Mouse (Mus musculus) MEL (cell line): ENCODE measurements at regions not wholly inside any gene's neighbourhood (a gene's known extent, or its start where the extent isn't known, plus 50 kb on each side); places are given as distances from the start of the nearest gene placed in this dataset.

Experiments used
- CHD1 ChIP-seq: IDR thresholded peaks from 2 replicates; pipeline ENCODE4 v1.6.1; 2012; ENCODE audit warnings: low read depth, mild to moderate bottlenecking, inconsistent platforms, low read length, improper control_type of control experiment
- CTCF ChIP-seq, 3 experiments: IDR thresholded peaks in 2 of 3; conservative IDR thresholded peaks in 1 of 3; 2 replicates each; pipeline ENCODE4 v1.5.1; 2011 to 2012; ENCODE audit warnings: low read length in 3 of 3, low read depth in 2 of 3, mild to moderate bottlenecking in 2 of 3, improper control_type of control experiment in 1 of 3, inconsistent platforms in 1 of 3, mixed read lengths in 1 of 3, moderate library complexity in 1 of 3; ENCODE audit not compliant: control insufficient read depth in 1 of 3, insufficient read depth in 1 of 3, poor library complexity in 1 of 3, severe bottlenecking in 1 of 3
- MEF2A ChIP-seq: IDR thresholded peaks from 2 replicates; pipeline ENCODE4 v1.6.1; 2014; ENCODE audit warnings: low read depth, mild to moderate bottlenecking, inconsistent platforms, low read length, improper control_type of control experiment; ENCODE audit not compliant: poor library complexity, insufficient replicate concordance, severe bottlenecking; ENCODE audit errors: extremely low read depth
- POLR2A ChIP-seq, 2 experiments: IDR thresholded peaks; 2 replicates each; pipeline ENCODE4 v1.6.1; 2011 to 2012; ENCODE audit warnings: low read length in 2 of 2, mild to moderate bottlenecking in 2 of 2, control low read depth in 1 of 2, improper control_type of control experiment in 1 of 2, low read depth in 1 of 2, moderate library complexity in 1 of 2; ENCODE audit not compliant: control insufficient read depth in 1 of 2, insufficient read depth in 1 of 2, poor library complexity in 1 of 2
- USF1 ChIP-seq: IDR thresholded peaks from 2 replicates; pipeline ENCODE4 v1.6.1; 2014; ENCODE audit warnings: low read depth, mild to moderate bottlenecking, inconsistent platforms, low read length, improper control_type of control experiment, moderate library complexity
- USF2 ChIP-seq, 2 experiments: IDR thresholded peaks; 2 replicates each; pipeline ENCODE4 v1.6.1; 2011 to 2012; ENCODE audit warnings: improper control_type of control experiment in 2 of 2, low read length in 2 of 2, borderline replicate concordance in 1 of 2, inconsistent platforms in 1 of 2, low read depth in 1 of 2, mild to moderate bottlenecking in 1 of 2; ENCODE audit not compliant: insufficient read depth in 1 of 2

- no peak for TF ChIP-seq USF2 (IDR thresholded peaks at IDR 0.05; ENCODE audit: borderline replicate concordance in 1 of 2, insufficient read depth in 1 of 2, low read depth in 1 of 2, low read length in 2 of 2)
- no peak for TF ChIP-seq MEF2A
- no peak for TF ChIP-seq CHD1
- TF ChIP-seq CTCF (IDR thresholded peaks at IDR 0.05 in 2 of 3, conservative IDR thresholded peaks at IDR 0.05 in 1 of 3; ENCODE audit: control insufficient read depth in 1 of 3, insufficient read depth in 1 of 3, low read depth in 2 of 3, low read length in 3 of 3, poor library complexity in 1 of 3, severe bottlenecking in 1 of 3), result no peak
- no peak for TF ChIP-seq POLR2A (IDR thresholded peaks at IDR 0.05; ENCODE audit: control insufficient read depth in 1 of 2, insufficient read depth in 1 of 2, low read depth in 1 of 2, low read length in 2 of 2, poor library complexity in 1 of 2)
- TF ChIP-seq USF1, result no peak
Measured at GRCm38 (mm10) chr9:91609457-91610166, 244.0 kb upstream of the Zic1 start.
